Mouse (Mus musculus) cerebellum, adult 9-11 months (tissue): Measurements from ENCODE around the gene C5ar2.
"Not testable (repeated sequence)": the region's sequence is repeated elsewhere in the genome, so short reads cannot be mapped to it uniquely, and the experiment has no call there.

Source experiments
- DNase-seq: peaks from one replicate; pipeline ENCODE4 v3.0.0; 2022

Gene C5ar2

GRCm38 (mm10) chr7:16244067-16244466, at the start of gene C5ar2:
Gene C5ar2 (minus strand): TSS chr7:16244154.
- no peak for DNase-seq

- DNase-seq: no peak
Measured at GRCm38 (mm10) chr7:16287791-16288190, 43.8 kb upstream of the C5ar2 start.

DNA sequence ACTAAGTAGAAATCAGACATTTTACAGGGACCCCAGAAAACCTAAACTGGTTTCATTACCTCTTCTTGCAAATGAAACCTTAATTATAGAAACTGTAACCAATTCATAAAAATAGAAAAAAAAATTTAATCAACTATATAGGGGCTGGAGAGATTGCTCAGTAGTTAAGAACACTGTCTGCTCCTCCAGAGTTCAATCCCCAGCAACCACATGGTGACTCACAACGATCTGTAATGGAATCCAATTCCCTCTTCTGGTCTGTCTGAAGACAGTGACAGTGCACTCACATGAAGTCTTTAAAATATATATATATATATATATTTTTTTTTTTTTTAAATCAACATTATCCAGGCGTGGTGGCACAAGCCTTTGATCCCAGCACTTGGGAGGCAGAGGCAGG, 43.1 kb upstream of the C5ar2 start:
- DNase-seq: no peak

- DNase-seq: peak; percentile 98
Measured at GRCm38 (mm10) chr7:16286026-16286961, 42.3 kb upstream of the C5ar2 start, which contains the start of gene Ccdc9. Gene Ccdc9 (minus strand): TSS chr7:16286795.

DNA sequence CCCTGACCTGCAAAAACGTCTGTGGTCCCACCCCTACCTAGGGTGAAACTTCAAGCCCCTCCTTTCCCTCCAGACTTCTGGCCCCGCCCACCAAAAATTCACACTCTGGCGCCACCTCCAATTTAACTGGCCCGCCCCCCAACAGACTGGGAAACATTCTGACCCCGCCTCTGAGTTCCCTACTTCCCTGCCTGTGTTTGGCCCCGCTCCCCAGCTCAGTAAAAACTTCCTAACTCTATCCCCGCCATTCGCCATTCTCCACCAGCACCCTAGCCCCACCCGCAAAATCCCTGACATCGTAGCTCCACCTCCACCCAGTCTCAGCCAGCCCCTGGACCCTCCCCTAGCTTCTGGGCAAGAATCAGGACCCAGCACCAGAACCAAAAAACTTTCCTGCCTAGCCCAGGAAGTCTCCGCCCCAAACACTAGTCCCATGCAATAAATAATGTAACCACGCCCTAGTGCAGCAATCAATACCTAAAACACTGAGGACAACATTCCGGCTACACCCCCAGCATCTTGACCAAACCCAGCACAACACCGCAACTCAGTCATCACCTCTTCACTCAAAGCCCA, 41.6 kb upstream of the C5ar2 start:
- peak; percentile 85 for DNase-seq

DNA sequence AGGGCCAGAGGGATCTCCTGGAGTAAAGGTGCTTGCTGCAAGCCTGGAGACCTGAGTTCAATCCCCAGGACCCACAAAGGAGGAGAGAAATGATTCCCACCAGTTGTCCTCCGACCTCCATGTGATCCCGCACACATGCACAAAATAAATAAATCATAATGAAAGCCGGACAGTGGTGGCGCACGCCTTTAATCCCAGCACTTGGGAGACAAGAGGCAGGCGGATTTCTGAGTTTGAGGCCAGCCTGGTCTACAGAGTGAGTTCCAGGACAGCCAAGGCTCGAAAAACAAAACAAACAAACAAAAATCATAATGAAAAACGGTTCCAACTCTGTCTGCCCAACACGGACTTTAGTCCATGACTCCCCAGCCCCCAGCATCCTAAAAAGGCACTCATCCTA, 41.0 kb upstream of the C5ar2 start:
- DNase-seq: no peak

DNA sequence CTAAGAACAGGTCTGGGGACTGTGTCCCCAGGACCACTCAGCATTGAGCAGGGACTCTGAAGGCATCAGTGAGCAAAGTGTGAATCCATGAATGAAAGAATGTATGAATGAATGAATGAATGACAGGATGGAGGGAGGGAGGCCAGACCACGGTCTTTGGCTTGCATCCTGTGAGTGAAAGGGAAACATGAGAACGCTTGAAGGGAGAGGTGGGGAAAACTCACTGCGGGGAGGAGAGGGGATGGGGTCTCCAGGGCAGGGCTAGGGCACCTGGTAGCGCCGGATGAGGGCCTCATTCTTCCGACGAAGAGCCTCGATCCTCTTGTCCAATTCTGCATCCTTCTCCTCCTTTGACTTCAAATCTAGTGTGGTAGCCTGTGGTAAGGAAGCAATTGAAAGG, 40.0 kb upstream of the C5ar2 start:
- no peak for DNase-seq

- no peak for DNase-seq
Measured at GRCm38 (mm10) chr7:16282334-16282733, 38.4 kb upstream of the C5ar2 start.

DNA sequence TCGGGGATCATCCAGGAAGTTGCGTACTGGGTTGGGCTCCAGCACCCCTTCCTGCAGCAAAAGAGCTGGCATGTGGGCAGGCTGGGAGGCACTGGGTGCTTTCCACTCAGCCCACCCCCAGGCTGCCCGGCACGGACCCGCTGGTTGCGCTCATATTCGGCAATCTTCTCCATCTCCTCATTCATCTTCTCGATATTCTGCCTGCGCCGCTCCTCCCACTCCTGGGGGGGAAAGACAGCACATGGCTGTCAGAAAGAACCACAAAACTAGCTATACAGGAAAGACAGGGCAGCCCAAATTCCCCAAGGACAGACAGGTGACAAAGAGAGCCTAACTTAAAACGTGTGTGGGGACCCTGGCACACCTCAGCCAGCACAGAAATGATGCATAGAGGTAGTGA, 36.8 kb upstream of the C5ar2 start:
- no peak for DNase-seq

GRCm38 (mm10) chr7:16274922-16275890, 31.3 kb upstream of the C5ar2 start:
- peak; percentile 61 for DNase-seq

DNA sequence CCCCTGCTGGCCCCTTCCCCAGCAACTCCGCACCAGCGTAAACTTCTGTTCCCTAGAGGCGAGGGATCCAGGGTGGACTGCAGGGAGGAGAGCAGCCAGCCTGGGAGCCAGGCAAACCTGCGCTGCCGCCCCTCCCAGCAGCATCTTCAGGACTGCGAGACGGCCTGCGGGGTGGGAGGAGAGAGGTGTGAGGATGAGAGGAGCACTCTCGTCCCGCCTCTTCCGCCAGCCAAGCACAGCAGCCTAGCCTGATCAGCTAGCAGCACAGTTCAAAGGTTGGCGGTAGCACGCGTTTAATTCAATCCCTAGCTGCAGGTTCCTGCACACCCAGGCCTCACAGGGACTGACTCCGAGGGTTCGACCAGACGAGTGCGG, 29.8 kb upstream of the C5ar2 start:
- peak; percentile 88 for DNase-seq

GRCm38 (mm10) chr7:16273081-16273765, 29.3 kb upstream of the C5ar2 start, which contains the start of gene Inafm1:
Gene Inafm1 (minus strand): TSS chr7:16273617.
- peak; percentile 92 for DNase-seq

GRCm38 (mm10) chr7:16272681-16273080, 28.7 kb upstream of the C5ar2 start:
- peak; percentile 84 for DNase-seq

- DNase-seq: no peak
Measured at GRCm38 (mm10) chr7:16271139-16271538, 27.2 kb upstream of the C5ar2 start.

DNA sequence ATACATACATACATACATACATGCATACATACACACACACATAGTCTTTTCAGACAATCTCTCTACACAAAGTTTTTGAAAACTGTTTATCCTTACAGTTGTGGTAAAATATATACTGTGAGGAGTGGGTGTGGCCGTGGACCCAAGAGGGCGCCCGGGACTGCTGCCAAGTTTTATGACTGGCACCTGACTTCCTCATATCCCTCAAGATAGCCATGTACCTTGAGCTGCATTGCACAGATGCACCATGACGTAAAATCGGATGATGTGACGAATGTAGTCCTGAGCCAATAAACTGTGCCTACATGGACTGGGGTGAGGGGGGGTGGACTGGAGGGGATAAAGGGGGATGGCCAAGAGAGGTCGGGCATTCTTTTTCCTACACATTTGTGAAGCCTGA, 22.6 kb upstream of the C5ar2 start:
- DNase-seq: not testable (repeated sequence)

DNA sequence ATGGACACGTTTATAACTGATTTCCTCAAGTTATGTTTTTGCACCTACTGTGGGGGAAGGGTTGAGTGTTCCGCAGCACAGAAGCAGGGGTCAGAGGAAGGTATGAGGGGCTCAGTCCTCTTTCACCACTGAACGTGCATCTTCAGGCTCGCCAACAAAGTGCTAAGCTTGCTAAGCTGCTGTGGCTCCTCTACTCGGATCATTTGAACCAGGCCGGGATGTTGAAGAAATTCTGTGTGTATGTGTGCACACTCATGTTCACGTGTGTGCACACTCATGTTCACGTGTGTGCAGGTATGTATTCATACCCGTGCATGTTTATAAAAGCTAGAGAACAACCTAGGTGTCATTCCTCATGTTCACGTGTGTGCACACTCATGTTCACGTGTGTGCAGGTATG, 21.9 kb upstream of the C5ar2 start:
- DNase-seq: no peak

- no peak for DNase-seq
Measured at GRCm38 (mm10) chr7:16263843-16264242, 19.9 kb upstream of the C5ar2 start.

DNA sequence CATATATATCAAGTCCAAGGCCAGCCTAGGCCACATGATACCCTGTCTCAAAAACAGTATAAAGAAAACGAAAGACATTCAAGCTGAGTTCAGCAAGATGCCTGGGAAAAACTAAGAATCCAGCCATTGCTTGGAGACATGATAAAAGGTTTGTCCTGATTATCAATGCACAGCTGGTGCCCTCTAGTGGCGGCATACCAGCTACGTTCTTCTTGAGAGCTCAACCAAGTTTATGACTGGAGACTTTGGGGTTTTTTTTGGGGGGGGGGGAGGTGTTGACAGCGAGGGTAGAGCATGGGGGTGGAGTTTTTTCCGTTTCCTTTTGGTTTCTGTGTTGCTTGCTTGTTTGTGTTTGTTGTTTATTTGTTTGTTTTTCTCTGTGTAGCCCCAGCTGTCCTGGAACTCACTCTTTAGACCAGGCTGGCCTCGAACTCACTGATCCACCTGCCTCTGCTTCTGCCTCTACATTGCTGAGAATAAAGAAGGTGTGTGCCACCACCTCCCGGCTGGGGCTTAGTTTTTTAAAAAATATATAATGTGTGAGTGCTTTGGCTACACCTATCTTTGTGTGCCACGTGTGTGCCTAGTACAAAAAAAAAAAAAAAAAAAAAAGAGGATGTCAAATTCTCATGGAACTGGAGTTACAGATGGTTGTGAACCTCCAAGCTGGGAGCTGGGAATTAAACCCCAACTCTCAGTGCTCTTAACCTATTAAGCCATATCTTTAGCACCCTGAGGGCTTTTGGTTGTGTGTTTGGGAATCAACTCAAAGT, 19.2 kb upstream of the C5ar2 start:
- peak; percentile 69 for DNase-seq

- no peak for DNase-seq
Measured at GRCm38 (mm10) chr7:16261097-16261496, 17.1 kb upstream of the C5ar2 start.

GRCm38 (mm10) chr7:16259110-16259590, 15.2 kb upstream of the C5ar2 start, which contains the start of gene C5ar1:
Gene C5ar1 (minus strand): TSS chr7:16259540.
- DNase-seq: no peak

DNA sequence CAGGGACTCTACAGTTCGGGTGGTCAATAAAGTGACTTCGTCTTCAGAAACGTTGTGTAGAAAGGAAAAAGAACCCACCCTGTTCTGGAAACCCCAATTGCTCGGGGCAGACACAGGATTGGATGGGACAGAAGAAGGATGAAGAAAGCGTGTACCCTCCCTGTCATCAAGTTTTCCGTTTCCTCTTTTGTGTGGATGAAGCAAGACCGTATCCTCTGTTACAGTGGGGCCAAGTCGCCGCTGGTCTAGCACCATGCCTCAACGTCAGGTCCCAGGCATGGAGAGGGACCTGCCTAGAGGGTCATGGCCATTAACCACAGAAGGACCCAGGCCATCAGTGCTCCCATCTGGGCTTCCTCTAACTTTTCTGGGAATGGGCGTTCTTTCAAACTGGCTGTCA, 13.9 kb upstream of the C5ar2 start:
- no peak for DNase-seq
